Mouse (Mus musculus) brain, embryonic 14.5 days (tissue): Measurements from ENCODE around the gene Bmf.

Experiments used
- CTCF ChIP-seq: fragments of 200-500 bp; IDR thresholded peaks from 2 replicates; pipeline ENCODE4 v1.5.1; 2012; ENCODE audit warnings: inconsistent platforms, mild to moderate bottlenecking, moderate library complexity, borderline replicate concordance; ENCODE audit not compliant: insufficient read depth, insufficient read length; ENCODE audit errors: extremely low read depth
- POLR2A ChIP-seq: fragments of 200-500 bp; IDR thresholded peaks from 2 replicates; pipeline ENCODE4 v1.6.1; 2012; ENCODE audit warnings: mild to moderate bottlenecking, inconsistent platforms, borderline replicate concordance; ENCODE audit not compliant: poor library complexity, insufficient read depth, insufficient read length, severe bottlenecking; ENCODE audit errors: extremely low read depth

DNA sequence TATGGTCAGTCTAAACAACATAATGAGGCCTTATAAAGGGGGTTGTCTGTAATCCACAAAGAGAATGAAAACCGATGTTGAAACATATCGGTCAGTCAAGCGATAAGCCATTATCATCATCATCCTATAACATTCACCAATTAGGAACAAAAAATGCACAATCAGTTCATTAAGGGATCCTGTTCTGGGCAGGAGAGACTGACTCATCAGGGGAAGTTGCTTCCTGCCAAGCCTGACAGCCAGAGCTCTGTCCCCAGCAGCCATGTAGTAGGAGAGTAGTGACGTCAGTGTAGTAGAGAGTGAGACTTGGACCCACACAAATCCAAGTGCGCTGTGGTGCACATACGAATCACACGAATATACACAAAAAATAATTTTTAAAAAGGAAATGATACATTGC lies 42.4 kb downstream of the Bmf start:
- no peak for TF ChIP-seq POLR2A
- TF ChIP-seq CTCF, result no peak
